In genomic region chr2:44304971-44305808, GRCm38 (mm10) we compare ENCODE assay signal across 11 mouse cellular contexts.
A peak's percentile ranks its signal among the peaks of the same experiment; 100 is the strongest.
DNase-seq lines count a peak whose midpoint lies in the region; ATAC-seq and TF ChIP-seq lines count a peak whose summit lies in the region.
"Had no signal": no experiment of that assay in that cellular context is flagged by ENCODE, and none has a peak within 500 bp of the region (broad histone marks: within the 10 kb centered on the region; RNA-seq: fewer than 3 reads in every experiment).

No protein-coding gene starts in this region.

- intact Hi-C loops in left cerebral cortex, adult 2 months (cut with DNase I) = no loop called here

- peaks cover 14% of the 10 kb centered on the region for H3K4me1 ChIP-seq in hindbrain, embryonic 13.5 days (replicated peaks)
- peaks cover 6% of the 10 kb centered on the region; the same call in 1 of the 2 replicates for H3K4me1 ChIP-seq in neural tube, embryonic 14.5 days (ENCODE audit: control insufficient read depth, insufficient read depth, low read length)

- peak overlapping the region; percentile 37 for H3K4me2 ChIP-seq in hindbrain, embryonic 13.5 days
- H3K4me2 ChIP-seq in neural tube, embryonic 14.5 days (ENCODE audit: low read depth, low read length) = 0 out of 2 replicates have a peak overlapping the region, but pooled peaks have one; percentile 9
- H3K4me2 ChIP-seq: liver, embryonic 11.5 days had no signal

- no peak overlapping the region for H3K4me3 ChIP-seq in left cerebral cortex, adult 2 months
- no peak overlapping the region for H3K4me3 ChIP-seq in hindbrain, embryonic 13.5 days
- H3K4me3 ChIP-seq in neural tube, embryonic 14.5 days (ENCODE audit: low read depth, low read length) = no peak overlapping the region

- no peaks in the 10 kb centered on the region for H3K36me3 ChIP-seq in hindbrain, embryonic 13.5 days
- H3K36me3 ChIP-seq in neural tube, embryonic 14.5 days (ENCODE audit: control insufficient read depth, insufficient read depth, low read length) = no peaks in the 10 kb centered on the region

- ATAC-seq in hindbrain, embryonic 13.5 days (ENCODE audit: low FRiP score) = peak; percentile 77
- ATAC-seq in neural tube, embryonic 14.5 days (ENCODE audit: low read depth) = peak; percentile 50; the same call in 1 of the 2 replicates

- WGBS in hindbrain, embryonic 13.5 days = 33% methylated on average over 17 of the region's 17 CpGs
- 32% methylated on average over 17 of the region's 17 CpGs for WGBS in neural tube, embryonic 14.5 days

- H3K9ac ChIP-seq in hindbrain, embryonic 13.5 days = no peak overlapping the region; the same call in 1 of the 2 replicates
- H3K9ac ChIP-seq in neural tube, embryonic 14.5 days (replicated peaks; ENCODE audit: low read depth, low read length) = no peak overlapping the region

- TF ChIP-seq CTCF in left cerebral cortex, adult 2 months (IDR thresholded peaks at IDR 0.05) = no peak

- no peaks in the 10 kb centered on the region for H3K9me3 ChIP-seq in hindbrain, embryonic 13.5 days
- H3K9me3 ChIP-seq in neural tube, embryonic 14.5 days (ENCODE audit: control insufficient read depth, low read length) = no peaks in the 10 kb centered on the region

- H3K27ac ChIP-seq in left cerebral cortex, adult 2 months = peak overlapping the region; percentile 19; the same call in 1 of the 2 replicates
- peak overlapping the region; percentile 49; the same call in 1 of the 2 replicates for H3K27ac ChIP-seq in hindbrain, embryonic 13.5 days
- H3K27ac ChIP-seq in neural tube, embryonic 14.5 days (ENCODE audit: low read depth, low read length) = 0 out of 2 replicates have a peak overlapping the region, but pooled peaks have one; percentile 22

- DNase-seq in embryo, embryonic 10.5 days (ENCODE audit: low spot score) = peak; percentile 26
- DNase-seq in embryo, embryonic 10 days (ENCODE audit: low spot score) = no peak
- no peak for DNase-seq in left cerebral cortex, adult 2 months (ENCODE audit: extremely low spot score in 1 of 2, low spot score in 2 of 2)
- DNase-seq in left cerebral cortex, adult 9 months (ENCODE audit: low spot score in 2 of 2) = no peak
- DNase-seq in cerebellum, postnatal 25 days = no peak
- no peak for DNase-seq in adrenal gland, adult (ENCODE audit: inconsistent age in 2 of 2, low spot score in 1 of 2)
- DNase-seq: adrenal gland, postnatal 10 days; cerebellum, postnatal 36 days had no signal

- no peaks in the 10 kb centered on the region for H3K27me3 ChIP-seq in hindbrain, embryonic 13.5 days
- H3K27me3 ChIP-seq in neural tube, embryonic 14.5 days (ENCODE audit: control insufficient read depth, insufficient read depth, low read length) = no peaks in the 10 kb centered on the region
